Mouse (Mus musculus) stomach, embryonic 14.5 days (tissue): ENCODE measurements around the gene Sik2. TPM values are rescaled to one million over a fixed set of nuclear protein-coding genes. Genes with fewer than 3 reads are reported as not detected.

ENCODE experiments used
- ATAC-seq: fragments of 200-750 bp; cut with Nextera tagmentation; 2 replicates; pipeline ENCODE4 v1.8.0; 2017; ENCODE audit warnings: low read depth, moderate TSS enrichment; ENCODE audit not compliant: insufficient number of reproducible peaks, insufficient read depth, low FRiP score
- H3K27ac ChIP-seq: fragments of 300-500 bp; sonication (generic); 2 replicates; pipeline ENCODE4 v1.5.1; 2014; ENCODE audit warnings: mild to moderate bottlenecking, low read length, moderate library complexity, mixed read lengths
- H3K27me3 ChIP-seq: fragments of 300-500 bp; sonication (generic); 2 replicates; pipeline ENCODE4 v1.6.1; 2014; ENCODE audit warnings: low read length, control low read depth, mixed read lengths; ENCODE audit not compliant: control insufficient read depth, insufficient read depth
- H3K36me3 ChIP-seq: fragments of 300-500 bp; sonication (generic); 2 replicates; pipeline ENCODE4 v1.6.1; 2014; ENCODE audit warnings: mild to moderate bottlenecking, control low read depth, low read length, moderate library complexity, mixed read lengths; ENCODE audit not compliant: control insufficient read depth, insufficient read depth
- H3K4me1 ChIP-seq: fragments of 300-500 bp; sonication (generic); 2 replicates; pipeline ENCODE4 v1.6.1; 2014; ENCODE audit warnings: low read length, control low read depth, mixed read lengths; ENCODE audit not compliant: control insufficient read depth, insufficient read depth
- H3K4me2 ChIP-seq: fragments of 300-500 bp; sonication (generic); replicated peaks from 2 replicates; pipeline ENCODE4 v1.6.1; 2014; ENCODE audit warnings: low read depth, low read length, control low read depth
- H3K4me3 ChIP-seq: fragments of 300-500 bp; sonication (generic); 2 replicates; pipeline ENCODE4 v1.5.1; 2014; ENCODE audit warnings: low read depth, low read length, control low read depth
- H3K9ac ChIP-seq: fragments of 300-500 bp; sonication (generic); replicated peaks from 2 replicates; pipeline ENCODE4 v1.6.1; 2014; ENCODE audit warnings: low read depth, mild to moderate bottlenecking, control low read depth, low read length, moderate library complexity, mixed read lengths
- H3K9me3 ChIP-seq: fragments of 300-500 bp; sonication (generic); 2 replicates; pipeline ENCODE4 v1.6.1; 2016; ENCODE audit warnings: low read depth, low read length, control low read depth; ENCODE audit not compliant: control insufficient read depth
- WGBS: fragments of 180-500 bp; shearing (Covaris S2); extraction: QIAGEN DNeasy Blood & Tissue Kit; methylation state at CpG from one replicate; pipeline ENCODE4 v1.1.7; 2014; 5-methylcytosine and 5-hydroxymethylcytosine counted together
- polyA plus RNA-seq: library from polyadenylated mRNA; unstranded; fragments of >200 nt; fragmentation: Nextera tagmentation; extraction: Ambion mirVana; gene quantifications from 2 replicates; pipeline ENCODE4 v1.2.1, GENCODE M21; 2014

Gene Sik2
- 24.2 and 27.2 TPM in 2 replicates for polyA plus RNA-seq

GRCm38 (mm10) chr9:51008841-51009655 lies at the start of gene Sik2:
Sik2 (minus strand) TSS chr9:51009073.
- Histone ChIP-seq H3K36me3 (no peaks in the 10 kb centered on the region), H3K4me3 (peak within 1 kb of the TSS; percentile 87), H3K27me3 (no peaks in the 10 kb centered on the region), H3K27ac (peak within 1 kb of the TSS; percentile 91), H3K4me1 (peaks cover 6% of the 10 kb centered on the region; the same call in 1 of the 2 replicates), H3K9ac (peak within 1 kb of the TSS; percentile 83), H3K9me3 (no peaks in the 10 kb centered on the region), H3K4me2 (peak within 1 kb of the TSS; percentile 74)
- WGBS, result 1% methylated on average over 70 of the region's 85 CpGs
- peak; percentile 97 for ATAC-seq

- no peak for ATAC-seq
- WGBS, result 59% methylated on average over 3 of the region's 3 CpGs
- H3K36me3 ChIP-seq, result no peaks in the 10 kb centered on the region
- no peaks in the 10 kb centered on the region for H3K4me1 ChIP-seq
- H3K27me3 ChIP-seq, result no peaks in the 10 kb centered on the region
- no peak overlapping the region for H3K4me2 ChIP-seq
- no peaks in the 10 kb centered on the region for H3K9me3 ChIP-seq
- no peak overlapping the region for H3K4me3 ChIP-seq
- H3K9ac ChIP-seq, result no peak overlapping the region
- no peak overlapping the region for H3K27ac ChIP-seq
Observed at GRCm38 (mm10) chr9:51056360-51057324, 47.8 kb upstream of the Sik2 start.

GRCm38 (mm10) chr9:51052180-51052579 lies 43.3 kb upstream of the Sik2 start:
- H3K4me2 ChIP-seq, result no peak overlapping the region

GRCm38 (mm10) chr9:51042136-51042535 lies 33.3 kb upstream of the Sik2 start:
- no peak overlapping the region for H3K4me3 ChIP-seq
- H3K9me3 ChIP-seq, result no peaks in the 10 kb centered on the region
- no peaks in the 10 kb centered on the region for H3K36me3 ChIP-seq
- 76% methylated on average over 6 of the region's 6 CpGs for WGBS
- no peak overlapping the region for H3K9ac ChIP-seq
- H3K27me3 ChIP-seq, result no peaks in the 10 kb centered on the region
- H3K4me1 ChIP-seq, result no peaks in the 10 kb centered on the region
- H3K27ac ChIP-seq, result no peak overlapping the region
- H3K4me2 ChIP-seq, result no peak overlapping the region
- ATAC-seq, result no peak

More at GRCm38 (mm10) chr9:51052180-51052579, 43.3 kb upstream of the Sik2 start:
- WGBS, result 61% methylated on average over 3 of the region's 3 CpGs
- Histone ChIP-seq H3K36me3 (no peaks in the 10 kb centered on the region), H3K9me3 (no peaks in the 10 kb centered on the region), H3K4me3 (no peak overlapping the region), H3K9ac (no peak overlapping the region), H3K4me1 (no peaks in the 10 kb centered on the region), H3K27me3 (no peaks in the 10 kb centered on the region), H3K27ac (no peak overlapping the region)
- no peak for ATAC-seq

- Histone ChIP-seq H3K4me1 (no peaks in the 10 kb centered on the region), H3K4me3 (no peak overlapping the region), H3K4me2 (no peak overlapping the region), H3K27ac (no peak overlapping the region), H3K9me3 (no peaks in the 10 kb centered on the region), H3K27me3 (no peaks in the 10 kb centered on the region), H3K36me3 (no peaks in the 10 kb centered on the region), H3K9ac (no peak overlapping the region)
- no peak for ATAC-seq
- WGBS, result 85% methylated on average over 7 of the region's 7 CpGs
Observed at GRCm38 (mm10) chr9:51041491-51041980, 32.7 kb upstream of the Sik2 start.

GRCm38 (mm10) chr9:51032785-51033529 lies 24.1 kb upstream of the Sik2 start:
- H3K9ac ChIP-seq, result no peak overlapping the region
- no peak overlapping the region for H3K4me2 ChIP-seq
- no peak for ATAC-seq
- no peaks in the 10 kb centered on the region for H3K36me3 ChIP-seq
- no peaks in the 10 kb centered on the region for H3K4me1 ChIP-seq
- 71% methylated on average over 3 of the region's 3 CpGs for WGBS
- no peak overlapping the region for H3K27ac ChIP-seq
- no peak overlapping the region for H3K4me3 ChIP-seq
- H3K9me3 ChIP-seq, result no peaks in the 10 kb centered on the region
- H3K27me3 ChIP-seq, result no peaks in the 10 kb centered on the region

GRCm38 (mm10) chr9:51032291-51032690 lies 23.4 kb upstream of the Sik2 start:
- no peak overlapping the region for H3K9ac ChIP-seq
- H3K4me1 ChIP-seq, result no peaks in the 10 kb centered on the region
- 71% methylated on average over 8 of the region's 8 CpGs for WGBS
- H3K27ac ChIP-seq, result no peak overlapping the region
- H3K36me3 ChIP-seq, result no peaks in the 10 kb centered on the region
- no peaks in the 10 kb centered on the region for H3K9me3 ChIP-seq
- H3K4me2 ChIP-seq, result no peak overlapping the region
- H3K27me3 ChIP-seq, result no peaks in the 10 kb centered on the region
- no peak overlapping the region for H3K4me3 ChIP-seq
- no peak for ATAC-seq

- no peaks in the 10 kb centered on the region for H3K27me3 ChIP-seq
- H3K36me3 ChIP-seq, result no peaks in the 10 kb centered on the region
- 49% methylated on average over 6 of the region's 6 CpGs for WGBS
- H3K9ac ChIP-seq, result no peak overlapping the region
- H3K27ac ChIP-seq, result no peak overlapping the region
- no peak overlapping the region for H3K4me3 ChIP-seq
- ATAC-seq, result no peak
- H3K9me3 ChIP-seq, result no peaks in the 10 kb centered on the region
- no peak overlapping the region for H3K4me2 ChIP-seq
- no peaks in the 10 kb centered on the region for H3K4me1 ChIP-seq
Observed at GRCm38 (mm10) chr9:51031603-51032002, 22.7 kb upstream of the Sik2 start.
